Mouse (Mus musculus) ovary, adult 2 months (tissue): ENCODE data around the gene Plxnb1. TPM values are rescaled to one million over a fixed set of nuclear protein-coding genes. Genes with fewer than 3 reads are reported as not detected.

ENCODE experiments used
- polyA plus RNA-seq: library from polyadenylated mRNA; depleted of rRNA; stranded (reverse); fragments of >200 nt; gene quantifications from 2 replicates; pipeline ENCODE4 v1.2.3, GENCODE M21; 2012; rRNA removed

Plxnb1 gene
- 72.4 and 89.8 TPM in 2 replicates for polyA plus RNA-seq

GRCm38 (mm10) chr9:109095137-109095982 lies at the start of gene Plxnb1:
TSS of gene Plxnb1 (plus strand) at chr9:109095389.

DNA sequence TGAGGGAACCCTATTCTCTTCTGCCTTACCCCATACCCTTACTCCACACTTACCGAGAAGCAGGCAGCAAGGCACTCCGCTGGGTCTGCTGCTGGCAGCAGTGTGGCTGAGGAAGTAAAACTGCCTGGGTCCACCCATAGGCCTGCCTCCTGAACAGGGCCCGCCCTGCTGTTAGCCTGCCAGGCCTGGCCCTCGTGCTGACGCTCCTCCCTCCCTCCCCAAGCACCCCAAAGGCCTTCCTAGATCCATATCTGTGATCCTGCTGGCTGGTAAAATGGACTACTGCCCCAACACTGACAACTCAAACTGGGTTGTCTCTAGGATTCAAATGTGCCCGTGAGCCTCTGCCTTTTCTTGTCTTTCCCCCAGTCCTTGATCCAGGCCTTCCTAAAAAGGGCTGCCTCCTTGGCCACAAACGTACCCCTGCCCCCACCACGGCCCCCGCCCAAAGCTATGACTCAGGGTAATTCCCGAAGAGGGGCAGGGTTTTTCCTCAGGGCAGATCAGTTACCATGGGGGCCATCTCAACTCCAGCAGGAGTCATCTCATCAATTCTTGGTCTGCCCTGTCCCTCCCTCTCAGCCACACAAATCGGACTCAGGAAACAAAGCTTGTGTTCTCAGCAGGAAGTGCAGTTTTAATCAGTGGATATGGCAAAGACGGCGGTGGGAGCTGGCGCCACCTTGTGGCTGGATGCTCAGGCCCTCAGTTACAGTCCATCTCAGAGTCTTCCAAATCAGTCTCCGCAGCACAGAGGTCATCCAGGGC lies 35.9 kb upstream of the Plxnb1 start, which contains the start of gene Trex1:
Gene Trex1, minus strand, starts transcription at position 599 of the 768 bp plus-strand sequence.

DNA sequence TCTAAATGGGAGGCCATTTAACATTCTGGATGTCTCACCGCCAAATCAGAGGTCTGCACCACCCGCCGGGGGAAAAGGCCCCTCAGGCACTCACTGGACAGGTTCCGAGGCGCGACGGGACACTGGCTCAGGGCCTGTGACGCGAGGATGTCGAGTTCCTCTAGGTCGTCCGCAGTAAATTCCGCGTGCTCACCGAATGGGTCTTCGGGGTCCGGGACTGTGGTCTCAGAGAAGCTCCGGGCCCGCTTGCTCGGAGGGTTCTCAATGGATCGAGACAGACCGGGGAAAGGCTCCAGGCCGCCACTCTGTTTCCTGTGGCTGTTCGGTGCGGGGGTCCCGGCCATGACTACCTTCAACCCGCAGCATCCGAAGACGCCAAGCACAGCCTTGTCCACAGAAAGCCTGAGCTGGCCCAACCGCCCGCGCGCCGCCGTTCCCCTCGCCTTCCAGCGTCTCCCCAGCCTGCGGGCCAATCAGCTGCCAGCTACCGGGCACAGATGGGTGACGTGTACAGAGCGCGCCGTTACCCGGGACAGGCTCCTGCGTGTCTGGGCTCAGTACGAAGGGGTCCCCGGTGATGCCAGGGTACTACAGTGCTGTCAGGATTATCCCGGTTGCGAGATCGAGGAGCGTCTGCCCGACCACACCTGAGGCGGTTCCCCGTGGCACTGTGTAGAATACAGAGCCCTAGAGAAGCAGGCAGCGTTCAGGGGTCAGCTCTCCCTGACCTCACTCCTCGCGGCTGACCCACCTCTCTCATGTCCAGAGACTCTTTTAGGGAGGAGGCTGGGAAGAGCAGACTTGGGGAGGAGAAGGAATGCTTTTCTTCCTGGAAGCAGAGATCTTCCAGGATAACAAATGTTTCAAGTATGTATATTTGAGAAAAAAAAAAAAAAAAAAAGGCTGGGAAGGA lies 21.3 kb upstream of the Plxnb1 start, which contains the start of gene Atrip:
Gene Atrip, minus strand, starts transcription at position 464 of the 913 bp plus-strand sequence.

GRCm38 (mm10) chr9:109082124-109082800 lies 12.9 kb upstream of the Plxnb1 start, which contains the start of the genes Ccdc51 and Tma7:
TSS of gene Ccdc51 (plus strand) at chr9:109082493.
TSS of gene Tma7 (minus strand) at chr9:109082587.

DNA sequence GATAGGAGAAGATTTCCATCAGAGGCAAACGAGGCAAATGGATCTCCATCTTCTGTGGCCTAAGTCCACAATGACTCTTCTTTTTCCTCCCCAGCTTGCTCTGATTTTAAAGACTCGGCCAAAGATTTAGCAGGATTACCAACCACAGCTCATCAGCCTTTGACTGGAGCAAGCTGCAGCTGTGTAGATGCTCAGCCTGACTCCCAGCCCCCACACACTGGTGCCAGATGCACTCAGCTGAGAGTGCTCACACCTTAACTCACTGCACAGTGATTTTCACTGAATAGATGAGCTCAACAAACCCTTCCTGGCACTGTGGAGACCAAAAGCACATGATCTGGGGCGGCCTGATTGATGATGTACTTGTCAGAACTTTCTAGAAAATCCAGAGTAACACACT lies 66.8 kb downstream of the Plxnb1 start, which contains the start of gene Fbxw21:
Gene Fbxw21, minus strand, starts transcription at position 101 of the 400 bp plus-strand sequence.

Other genes starting within 250 kb of the Plxnb1 start
- gene Slc26a6, start 242.1 kb upstream of the Plxnb1 start, polyA plus RNA-seq: 21.4 and 22.8 TPM in 2 replicates
- 0.31 TPM in 1 of 2 replicates, not detected in the other for gene Tmem89, start 180.8 kb upstream of the Plxnb1 start, polyA plus RNA-seq
- 658 and 727 TPM in 2 replicates for gene Uqcrc1, start 158.8 kb upstream of the Plxnb1 start, polyA plus RNA-seq
- gene Col7a1, start 141.8 kb upstream of the Plxnb1 start, polyA plus RNA-seq: 19.0 and 20.5 TPM in 2 replicates
- gene Ucn2, start 109.4 kb upstream of the Plxnb1 start, polyA plus RNA-seq: 0.68 and 1.5 TPM in 2 replicates
- 35.3 and 35.8 TPM in 2 replicates for gene Pfkfb4, start 103.6 kb upstream of the Plxnb1 start, polyA plus RNA-seq
- 577 and 1,079 TPM in 2 replicates for gene Shisa5, start 56.8 kb upstream of the Plxnb1 start, polyA plus RNA-seq
- 128 and 138 TPM in 2 replicates for gene Trex1, start 35.7 kb upstream of the Plxnb1 start, polyA plus RNA-seq
- 43.3 and 45.4 TPM in 2 replicates for gene Atrip, start 21.3 kb upstream of the Plxnb1 start, polyA plus RNA-seq
- gene Ccdc51, start 12.9 kb upstream of the Plxnb1 start, polyA plus RNA-seq: 8.3 and 9.5 TPM in 2 replicates
- 5.8 and 7.3 TPM in 2 replicates for gene Tma7, start 12.8 kb upstream of the Plxnb1 start, polyA plus RNA-seq
- 2.7 and 3.6 TPM in 2 replicates for gene Fbxw21, start 66.7 kb downstream of the Plxnb1 start, polyA plus RNA-seq
- gene Fbxw13, start 100.6 kb downstream of the Plxnb1 start, polyA plus RNA-seq: 0.75 and 0.92 TPM in 2 replicates
- gene Fbxw20, start 139.4 kb downstream of the Plxnb1 start, polyA plus RNA-seq: 0.55 and 1.0 TPM in 2 replicates
- gene Fbxw14, start 192.3 kb downstream of the Plxnb1 start, polyA plus RNA-seq: 2.8 and 3.0 TPM in 2 replicates
- gene Fbxw28, start 244.3 kb downstream of the Plxnb1 start, polyA plus RNA-seq: 2.0 and 3.2 TPM in 2 replicates